Mouse (Mus musculus) G1E (cell line): ENCODE measurements around the gene Rora.

Experiments used
- CTCF ChIP-seq: IDR thresholded peaks from 2 replicates; pipeline ENCODE4 v1.5.1; 2012; ENCODE audit warnings: low read depth, low read length, inconsistent platforms, mixed read lengths
- GATA2 ChIP-seq: IDR thresholded peaks from 2 replicates; pipeline ENCODE4 v1.6.1; 2012; ENCODE audit warnings: low read depth, low read length, inconsistent platforms, borderline replicate concordance
- TAL1 ChIP-seq: conservative IDR thresholded peaks from 2 replicates; pipeline ENCODE4 v1.6.1; 2012; ENCODE audit warnings: low read depth, low read length, inconsistent platforms, mixed read lengths

DNA sequence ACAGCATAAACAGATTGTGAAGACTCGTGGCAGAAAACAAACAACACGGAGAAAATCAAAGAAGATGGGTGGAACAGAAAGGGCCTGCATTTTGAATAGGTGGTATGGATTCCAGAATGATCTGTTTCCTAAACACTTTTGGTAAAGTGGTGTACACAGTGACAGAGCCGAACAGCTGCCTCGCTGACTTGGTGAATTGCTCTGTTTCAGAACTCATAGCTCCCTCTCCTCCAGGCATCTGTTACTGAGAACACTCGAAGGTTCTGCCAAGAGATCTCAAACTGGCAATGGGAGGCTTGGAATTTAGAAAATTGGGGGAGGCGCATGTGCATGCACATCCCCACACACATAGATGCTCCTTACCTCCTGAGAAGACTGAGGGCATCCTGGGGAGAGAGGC is 145.5 kb downstream of the Rora start:
- TF ChIP-seq CTCF (no peak), TAL1 (no peak), GATA2 (no peak)
